Mouse (Mus musculus) forebrain, embryonic 10.5 days (tissue): ENCODE results near the gene Shroom2. TPM values are rescaled to one million over a fixed set of nuclear protein-coding genes. Genes with fewer than 3 reads are reported as not detected.
A peak's percentile ranks its signal among the peaks of the same experiment; 100 is the strongest.

ENCODE experiments used
- DNase-seq: peaks from one replicate; pipeline ENCODE4 v3.0.0-alpha.2; 2017; ENCODE audit warnings: low spot score; ENCODE audit errors: extremely low spot score
- H3K27ac ChIP-seq: fragments of 300-500 bp; sonication (generic); 2 replicates; pipeline ENCODE4 v1.5.1; 2016; ENCODE audit warnings: mild to moderate bottlenecking
- H3K27me3 ChIP-seq: fragments of 300-500 bp; sonication (generic); 2 replicates; pipeline ENCODE4 v1.6.1; 2016; ENCODE audit warnings: mild to moderate bottlenecking; ENCODE audit not compliant: poor library complexity, severe bottlenecking
- H3K36me3 ChIP-seq: fragments of 300-500 bp; sonication (generic); replicated peaks from 2 replicates; pipeline ENCODE4 v1.6.1; 2016; ENCODE audit warnings: mild to moderate bottlenecking, moderate library complexity
- H3K4me1 ChIP-seq: fragments of 300-500 bp; sonication (generic); 2 replicates; pipeline ENCODE4 v1.6.1; 2016
- H3K4me3 ChIP-seq: fragments of 300-500 bp; sonication (generic); 2 replicates; pipeline ENCODE4 v1.5.1; 2016; ENCODE audit warnings: mild to moderate bottlenecking, moderate library complexity
- H3K9me3 ChIP-seq: fragments of 300-500 bp; sonication (generic); 2 replicates; pipeline ENCODE4 v1.6.1; 2016; ENCODE audit warnings: mild to moderate bottlenecking, moderate library complexity
- WGBS: fragments of 180-500 bp; shearing (Covaris S2); methylation state at CpG from one replicate; pipeline ENCODE4 v1.1.7; 2016; 5-methylcytosine and 5-hydroxymethylcytosine counted together
- polyA plus RNA-seq: library from polyadenylated mRNA; unstranded; fragments of >200 nt; fragmentation: Nextera tagmentation; extraction: Ambion mirVana; gene quantifications from 2 replicates; pipeline ENCODE4 v1.2.1, GENCODE M21; 2016

Shroom2 gene
- 6.5 and 6.7 TPM in 2 replicates for polyA plus RNA-seq

DNA sequence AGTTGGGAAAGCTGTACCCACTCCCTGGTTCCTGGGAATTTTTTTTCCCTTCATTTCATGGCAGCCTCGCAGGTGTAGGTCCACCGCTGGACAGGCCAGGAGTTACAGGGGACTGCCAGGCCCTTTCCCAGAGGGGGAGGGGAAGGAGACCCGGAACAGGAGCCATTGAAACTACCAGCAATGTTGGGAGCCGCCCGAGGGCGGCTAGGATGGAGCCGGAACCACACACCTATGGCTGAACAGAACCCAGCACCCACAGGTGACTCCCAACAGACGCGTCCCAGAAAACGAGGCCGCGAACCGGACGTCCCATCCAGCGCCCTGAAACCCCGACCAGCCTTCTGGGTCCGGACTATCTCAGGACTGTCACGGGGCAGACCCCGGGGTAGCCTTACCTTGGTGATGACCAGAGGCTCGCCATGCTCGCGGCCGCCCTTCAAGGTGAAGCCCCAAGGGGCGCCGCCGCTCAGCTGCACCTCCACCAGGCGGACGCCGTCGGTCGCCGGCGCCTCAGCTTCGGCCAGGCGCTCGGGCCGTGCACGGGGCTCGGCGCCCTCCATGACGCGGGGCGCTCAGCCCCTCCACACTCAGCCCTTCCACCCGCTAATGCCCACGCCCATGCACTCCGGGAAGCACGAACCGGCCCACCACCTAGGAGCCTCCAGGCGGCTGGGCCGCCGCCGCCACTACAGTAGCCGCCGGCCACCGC, at the start of gene Shroom2:
TSS of gene Shroom2 (minus strand) at position 575 of the 709 bp plus-strand sequence.
- 15% methylated on average over 55 of the region's 55 CpGs for WGBS

DNA sequence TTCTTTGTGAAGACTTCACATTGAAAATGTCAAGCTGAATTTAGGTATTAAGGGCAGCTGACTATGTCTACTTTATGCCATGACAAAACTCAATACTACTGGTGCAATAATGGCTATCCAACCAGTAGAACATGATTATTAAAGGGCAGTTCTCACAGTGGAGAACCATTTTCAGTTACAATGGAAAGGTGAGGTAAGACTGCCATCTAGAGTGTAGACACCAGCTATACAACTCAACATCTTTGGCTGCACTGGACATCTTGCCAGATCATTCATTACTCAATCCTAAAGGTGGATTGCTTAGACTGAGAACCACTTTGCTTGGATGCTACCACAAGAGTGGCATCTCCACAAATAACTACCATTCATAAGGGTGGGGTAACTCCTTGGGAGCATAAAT, 49.7 kb upstream of the Shroom2 start:
- Histone ChIP-seq H3K4me3 (no peak overlapping the region), H3K27me3 (peaks cover 67% of the 10 kb centered on the region), H3K36me3 (no peaks in the 10 kb centered on the region), H3K9me3 (no peaks in the 10 kb centered on the region), H3K27ac (no peak overlapping the region), H3K4me1 (no peaks in the 10 kb centered on the region)
- no peak for DNase-seq

More for the DNA sequence above, at the start of gene Shroom2:
- Histone ChIP-seq H3K27ac (peak within 1 kb of the TSS; percentile 86), H3K4me3 (peak within 1 kb of the TSS; percentile 67), H3K27me3 (peaks cover 75% of the 10 kb centered on the region), H3K36me3 (no peaks in the 10 kb centered on the region), H3K9me3 (peaks cover 3% of the 10 kb centered on the region; the same call in 1 of the 2 replicates), H3K4me1 (peaks cover 13% of the 10 kb centered on the region; the same call in 1 of the 2 replicates)
- DNase-seq = peak; percentile 21

- Histone ChIP-seq H3K36me3 (no peaks in the 10 kb centered on the region), H3K9me3 (no peaks in the 10 kb centered on the region), H3K27me3 (peaks cover 67% of the 10 kb centered on the region), H3K27ac (no peak overlapping the region), H3K4me3 (no peak overlapping the region), H3K4me1 (no peaks in the 10 kb centered on the region)
- 89% methylated on average over 3 of the region's 3 CpGs for WGBS
- no peak for DNase-seq
These were observed 44.1 kb upstream of the Shroom2 start for GRCm38 (mm10) chrX:152813339-152813738.

GRCm38 (mm10) chrX:152805317-152805716, 36.1 kb upstream of the Shroom2 start:
- no peaks in the 10 kb centered on the region for H3K36me3 ChIP-seq
- H3K4me3 ChIP-seq = no peak overlapping the region
- H3K9me3 ChIP-seq = no peaks in the 10 kb centered on the region
- H3K4me1 ChIP-seq = no peaks in the 10 kb centered on the region
- H3K27me3 ChIP-seq = peaks cover 42% of the 10 kb centered on the region
- no peak overlapping the region for H3K27ac ChIP-seq
- DNase-seq = no peak

- H3K9me3 ChIP-seq = no peaks in the 10 kb centered on the region
- peaks cover 79% of the 10 kb centered on the region for H3K27me3 ChIP-seq
- no peaks in the 10 kb centered on the region for H3K36me3 ChIP-seq
- H3K4me3 ChIP-seq = no peak overlapping the region
- no peak for DNase-seq
- H3K27ac ChIP-seq = no peak overlapping the region
- H3K4me1 ChIP-seq = no peaks in the 10 kb centered on the region
- WGBS = 76% methylated on average over 2 of the region's 2 CpGs
These were observed 19.3 kb upstream of the Shroom2 start for GRCm38 (mm10) chrX:152788611-152789010.

DNA sequence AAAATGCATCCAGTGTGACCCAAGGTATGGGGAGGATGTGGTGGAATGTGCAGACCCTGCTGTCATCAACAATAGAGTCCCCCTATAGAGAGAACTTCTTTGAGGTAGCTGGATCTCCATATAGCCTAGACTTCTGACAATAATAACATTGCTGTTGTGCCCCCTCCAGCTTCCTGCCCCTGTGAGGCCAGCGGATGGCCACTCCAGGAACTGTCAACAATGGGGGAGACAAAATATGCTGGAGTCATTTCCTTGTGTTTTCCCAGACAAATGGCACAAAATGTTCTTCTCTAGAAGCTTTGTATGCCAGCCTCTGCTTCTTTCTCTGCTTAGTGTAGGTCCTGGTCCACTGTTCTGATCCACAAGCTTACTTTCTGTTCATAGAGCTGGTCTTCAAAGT, 18.9 kb upstream of the Shroom2 start:
- no peaks in the 10 kb centered on the region for H3K9me3 ChIP-seq
- H3K36me3 ChIP-seq = no peaks in the 10 kb centered on the region
- H3K4me1 ChIP-seq = no peaks in the 10 kb centered on the region
- DNase-seq = no peak
- 89% methylated on average over 1 of the region's 1 CpGs for WGBS
- H3K27me3 ChIP-seq = peaks cover 79% of the 10 kb centered on the region
- H3K4me3 ChIP-seq = no peak overlapping the region
- no peak overlapping the region for H3K27ac ChIP-seq

GRCm38 (mm10) chrX:152781720-152782403, 12.6 kb upstream of the Shroom2 start, which contains the start of gene Gpr143:
TSS of gene Gpr143 (plus strand) at chrX:152781921.
- no peaks in the 10 kb centered on the region for H3K36me3 ChIP-seq
- peaks cover 6% of the 10 kb centered on the region for H3K4me1 ChIP-seq
- H3K9me3 ChIP-seq = no peaks in the 10 kb centered on the region
- peak within 1 kb of the TSS; percentile 62; the same call in 1 of the 2 replicates for H3K27ac ChIP-seq
- DNase-seq = peak; percentile 17
- H3K4me3 ChIP-seq = peak within 1 kb of the TSS; percentile 40
- peaks cover 73% of the 10 kb centered on the region for H3K27me3 ChIP-seq
- 23% methylated on average over 26 of the region's 26 CpGs for whole genome bisulfite sequencing

- Histone ChIP-seq H3K9me3 (peaks cover 3% of the 10 kb centered on the region; the same call in 1 of the 2 replicates), H3K27me3 (peaks cover 70% of the 10 kb centered on the region)
These were observed 414 bp upstream of the Shroom2 start for GRCm38 (mm10) chrX:152769600-152770157.

DNA sequence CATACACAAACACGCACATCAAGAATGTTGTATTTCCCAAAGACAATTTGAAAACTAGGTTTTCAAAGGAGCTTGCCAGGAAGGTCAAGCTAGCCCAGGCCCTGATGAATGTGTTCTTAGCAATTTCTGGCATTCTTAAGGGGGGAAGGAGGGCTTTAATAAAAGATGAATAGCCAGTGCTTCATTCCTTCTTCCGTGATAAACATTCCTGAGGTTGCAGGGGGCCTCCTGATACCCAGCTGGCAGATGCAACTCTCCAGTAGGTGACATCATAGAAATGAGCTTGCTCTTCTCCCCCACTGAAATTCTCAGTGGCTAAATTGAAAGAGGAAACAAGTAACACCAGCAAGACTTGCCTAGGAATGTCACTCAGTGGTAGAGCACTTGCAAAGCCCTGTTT, 5.1 kb downstream of the Shroom2 start:
- no peak for DNase-seq
- WGBS = 47% methylated on average over 2 of the region's 2 CpGs
- Histone ChIP-seq H3K4me3 (no peak overlapping the region), H3K4me1 (peaks cover 24% of the 10 kb centered on the region), H3K27ac (no peak overlapping the region), H3K9me3 (peaks cover under 1% of the 10 kb centered on the region; the same call in 1 of the 2 replicates), H3K27me3 (peaks cover 60% of the 10 kb centered on the region), H3K36me3 (no peaks in the 10 kb centered on the region)

More at GRCm38 (mm10) chrX:152769600-152770157, 414 bp upstream of the Shroom2 start:
- Histone ChIP-seq H3K36me3 (no peaks in the 10 kb centered on the region), H3K4me1 (0 out of 2 replicates have a peak, but pooled peaks cover 8% of the 10 kb centered on the region), H3K4me3 (peak overlapping the region; percentile 67), H3K27ac (peak overlapping the region; percentile 86)
- 15% methylated on average over 39 of the region's 48 CpGs for WGBS
- DNase-seq = peak; percentile 71

GRCm38 (mm10) chrX:152762855-152763254, 6.4 kb downstream of the Shroom2 start:
- DNase-seq = no peak
- no peaks in the 10 kb centered on the region for H3K9me3 ChIP-seq
- peaks cover 47% of the 10 kb centered on the region for H3K27me3 ChIP-seq
- WGBS = 59% methylated on average over 2 of the region's 2 CpGs
- H3K4me1 ChIP-seq = peaks cover 18% of the 10 kb centered on the region
- no peak overlapping the region for H3K4me3 ChIP-seq
- no peaks in the 10 kb centered on the region for H3K36me3 ChIP-seq
- no peak overlapping the region for H3K27ac ChIP-seq

- Histone ChIP-seq H3K9me3 (no peaks in the 10 kb centered on the region), H3K27me3 (peaks cover 43% of the 10 kb centered on the region), H3K4me3 (no peak overlapping the region), H3K27ac (no peak overlapping the region), H3K4me1 (peaks cover 16% of the 10 kb centered on the region), H3K36me3 (no peaks in the 10 kb centered on the region)
- DNase-seq = no peak
- WGBS = 55% methylated on average over 2 of the region's 2 CpGs
These were observed 6.8 kb downstream of the Shroom2 start for GRCm38 (mm10) chrX:152762437-152762836.

DNA sequence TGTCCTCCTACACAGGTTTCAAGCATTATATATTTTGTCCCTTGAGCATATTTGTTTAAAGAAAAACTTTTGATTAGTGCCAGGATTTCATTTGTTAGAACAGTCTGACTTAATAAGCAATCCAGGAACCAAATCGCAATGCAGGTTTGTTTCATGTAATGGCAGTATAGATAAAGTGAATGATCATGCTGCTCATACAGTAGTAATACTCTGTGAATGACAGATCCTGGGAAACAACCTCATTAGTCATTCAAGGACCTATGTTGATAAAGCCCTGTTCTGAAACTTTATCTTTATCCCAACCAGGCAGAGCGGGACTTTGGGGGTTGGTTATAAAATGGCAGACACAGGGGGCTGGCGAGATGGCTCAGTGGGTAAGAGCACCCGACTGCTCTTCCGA, 13.0 kb downstream of the Shroom2 start:
- H3K27ac ChIP-seq = no peak overlapping the region
- 93% methylated on average over 5 of the region's 5 CpGs for WGBS
- DNase-seq = no peak
- no peaks in the 10 kb centered on the region for H3K36me3 ChIP-seq
- H3K27me3 ChIP-seq = peaks cover 38% of the 10 kb centered on the region
- H3K9me3 ChIP-seq = no peaks in the 10 kb centered on the region
- no peaks in the 10 kb centered on the region for H3K4me1 ChIP-seq
- H3K4me3 ChIP-seq = no peak overlapping the region

GRCm38 (mm10) chrX:152755819-152756218, 13.4 kb downstream of the Shroom2 start:
- Histone ChIP-seq H3K27ac (no peak overlapping the region), H3K4me3 (no peak overlapping the region), H3K4me1 (no peaks in the 10 kb centered on the region), H3K36me3 (no peaks in the 10 kb centered on the region), H3K9me3 (no peaks in the 10 kb centered on the region), H3K27me3 (peaks cover 40% of the 10 kb centered on the region)
- 98% methylated on average over 1 of the region's 1 CpGs for WGBS
- DNase-seq = no peak
